Mouse (Mus musculus) heart, adult 9 months (tissue): ENCODE results near the gene Lars2.
A peak's percentile ranks its signal among the peaks of the same experiment; 100 is the strongest.

ENCODE experiments used
- DNase-seq, 2 experiments: peaks; one replicate each; pipeline ENCODE4 v3.0.0; 2022; ENCODE audit warnings: low spot score in 2 of 2

The Lars2 gene

DNA sequence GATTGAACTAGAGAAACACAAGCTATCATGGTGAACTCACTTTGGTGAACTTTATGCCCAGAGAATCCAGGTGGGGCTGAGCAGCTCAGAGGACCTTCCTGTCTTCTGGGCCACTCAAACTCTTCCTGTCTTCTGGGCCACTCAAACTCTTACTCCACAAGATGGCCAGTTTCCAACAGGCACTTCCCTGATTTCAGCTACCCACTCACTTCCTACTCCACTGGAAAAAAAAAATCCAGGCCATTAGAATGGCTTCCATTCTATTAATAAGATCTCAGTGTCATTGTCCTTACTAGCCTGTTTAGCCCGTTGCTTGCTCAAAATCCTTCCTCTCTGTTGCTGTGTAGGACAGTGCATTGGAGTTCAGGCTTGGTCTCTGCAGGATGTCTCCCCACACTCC, 108.8 kb downstream of the Lars2 start:
- peak in 1 of 2 experiments; percentile 41 for DNase-seq

DNA sequence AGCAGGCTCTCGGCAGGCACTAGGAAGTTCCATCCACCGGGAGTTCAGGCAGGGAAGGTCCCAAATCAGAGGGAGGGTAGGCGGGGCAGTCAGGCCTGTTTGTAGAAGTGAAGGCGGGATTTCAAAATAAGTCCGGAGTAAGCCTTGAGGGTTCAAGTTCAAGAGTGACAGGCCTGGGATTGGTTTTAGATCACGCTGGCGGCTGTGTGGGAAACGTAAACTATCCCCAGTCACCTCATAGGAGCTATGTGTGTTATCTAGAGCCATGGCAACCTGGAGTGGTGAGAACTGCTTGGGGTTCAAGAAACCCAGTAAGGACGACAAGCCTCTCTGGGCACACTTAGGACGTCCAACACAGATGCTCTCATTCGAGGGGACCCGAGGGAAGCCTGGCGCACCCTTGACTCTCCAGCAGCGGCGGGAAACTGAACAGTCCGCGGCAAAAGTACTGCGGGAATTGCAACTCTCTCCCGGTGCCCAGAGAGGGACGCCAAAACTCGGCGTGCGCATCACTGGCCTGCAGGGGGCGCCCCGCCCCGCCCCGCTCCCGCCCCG, 111.4 kb downstream of the Lars2 start:
- peak; percentile 57 for DNase-seq

DNA sequence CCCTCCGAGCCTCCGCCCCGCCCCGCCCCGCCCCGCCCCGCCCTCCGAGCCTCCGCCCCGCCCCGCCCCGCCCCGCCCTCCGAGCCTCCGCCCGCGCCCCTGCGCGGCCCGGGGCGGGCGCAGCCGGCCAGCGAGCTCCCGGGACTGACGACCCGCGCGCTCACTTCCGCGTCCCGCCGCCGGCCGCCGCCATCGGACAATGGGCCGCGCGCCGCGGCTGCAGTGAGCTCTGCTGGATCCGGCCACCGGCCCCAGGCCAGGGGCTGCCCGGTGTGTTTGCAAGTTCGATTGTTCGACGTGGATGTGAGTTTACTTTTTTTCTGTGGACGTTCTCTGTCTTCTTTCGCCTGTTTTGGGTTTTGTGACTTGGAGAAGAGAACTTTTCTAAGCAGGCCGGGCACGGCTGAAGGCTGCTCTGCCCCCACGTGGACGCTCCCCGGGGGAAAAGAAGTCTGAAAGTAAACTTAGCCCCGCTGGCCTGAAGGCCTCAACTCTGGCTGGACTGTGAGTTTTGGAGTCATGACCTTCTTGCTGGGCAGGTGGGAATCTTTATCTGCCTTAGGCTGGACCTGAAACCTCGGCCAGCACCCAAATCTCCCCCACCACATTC, 112.0 kb downstream of the Lars2 start, which contains the start of gene Limd1:
Gene Limd1, plus strand, starts transcription at position 121 of the 610 bp plus-strand sequence.
- peak; percentile 81 for DNase-seq

DNA sequence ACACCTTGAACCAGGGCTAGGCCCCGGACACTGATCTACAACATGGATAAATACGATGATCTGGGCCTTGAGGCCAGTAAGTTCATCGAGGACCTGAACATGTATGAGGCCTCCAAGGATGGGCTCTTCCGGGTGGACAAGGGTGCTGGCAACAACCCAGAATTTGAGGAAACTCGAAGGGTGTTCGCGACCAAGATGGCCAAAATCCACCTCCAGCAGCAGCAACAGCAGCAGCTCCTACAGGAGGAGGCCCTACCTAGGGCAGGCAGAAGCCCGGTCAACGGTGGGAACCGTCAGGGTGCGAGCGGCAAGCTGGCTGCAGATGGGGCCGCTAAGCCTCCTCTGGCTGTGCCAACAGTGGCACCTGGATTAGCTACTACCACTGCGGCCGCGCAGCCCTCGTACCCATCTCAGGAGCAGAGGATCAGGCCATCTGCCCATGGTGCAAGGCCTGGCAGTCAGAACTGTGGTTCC, 112.5 kb downstream of the Lars2 start:
- peak in 1 of 2 experiments; percentile 48 for DNase-seq

DNA sequence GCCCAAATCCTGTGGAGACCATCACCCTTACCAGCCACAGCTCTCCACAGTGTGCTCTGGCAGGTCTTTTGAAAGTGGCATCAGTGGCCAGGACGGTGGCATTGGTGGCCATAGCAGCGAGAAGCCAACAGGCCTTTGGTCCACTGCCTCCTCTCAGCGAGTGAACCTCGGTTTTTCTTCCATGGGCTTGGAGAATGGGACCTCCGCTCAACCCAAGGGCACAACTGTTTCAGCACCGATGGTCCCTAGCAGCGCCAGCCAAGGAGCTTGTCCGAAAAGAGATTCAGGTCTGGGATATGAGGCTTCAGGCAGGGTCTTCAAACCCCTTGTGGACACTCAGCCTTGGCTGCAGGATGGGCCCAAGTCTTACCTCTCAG, 113.1 kb downstream of the Lars2 start:
- no peak for DNase-seq

DNA sequence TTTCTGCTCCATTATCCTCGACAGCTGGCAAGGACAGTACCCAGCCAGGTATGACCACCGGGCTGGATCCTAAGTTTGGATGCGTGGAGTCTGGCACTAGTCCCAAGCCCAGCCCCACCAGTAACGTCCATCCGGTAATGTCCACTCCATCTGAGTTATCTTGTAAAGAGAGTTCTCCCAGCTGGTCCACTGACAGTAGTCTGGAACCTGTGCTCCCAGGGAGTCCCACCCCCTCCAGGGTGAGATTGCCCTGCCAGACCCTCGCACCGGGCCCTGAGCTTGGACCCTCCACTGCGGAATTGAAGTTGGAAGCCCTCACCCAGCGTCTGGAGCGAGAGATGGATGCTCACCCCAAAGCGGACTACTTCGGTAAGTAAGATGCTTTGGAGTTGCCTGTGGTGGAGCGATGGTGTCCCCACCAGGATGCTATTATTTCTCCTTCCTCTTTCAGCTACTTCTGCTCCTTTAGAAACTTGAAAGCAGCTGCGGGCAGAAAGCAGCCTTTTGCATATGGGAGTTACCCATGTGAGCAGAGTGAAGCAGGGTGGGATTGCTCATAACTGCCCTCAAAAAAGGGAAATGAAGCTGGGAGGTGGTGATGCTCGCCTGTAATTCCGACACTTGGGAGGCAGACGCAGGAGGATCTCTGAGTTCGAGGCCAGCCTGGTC, 113.7 kb downstream of the Lars2 start:
- peak in 1 of 2 experiments; percentile 54 for DNase-seq

DNA sequence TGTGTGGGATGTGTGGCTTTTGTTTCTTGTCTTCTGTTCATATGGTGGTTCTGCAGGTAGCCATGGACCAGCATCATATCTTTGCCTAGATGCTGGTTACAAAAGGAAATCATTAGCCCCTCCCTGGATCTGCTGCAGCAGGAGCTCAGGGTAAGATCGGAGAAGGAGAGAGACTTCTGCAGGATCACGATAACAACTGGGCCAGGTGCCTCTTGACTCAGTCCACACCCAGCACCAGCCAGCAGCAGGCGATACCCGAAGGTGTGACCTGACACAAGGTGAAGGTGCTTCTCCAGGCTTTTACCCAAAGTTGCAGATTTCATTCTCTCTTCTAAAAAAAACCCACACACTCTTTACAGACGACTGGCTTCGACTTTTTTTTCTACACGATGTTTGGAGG, 114.4 kb downstream of the Lars2 start:
- no peak for DNase-seq

DNA sequence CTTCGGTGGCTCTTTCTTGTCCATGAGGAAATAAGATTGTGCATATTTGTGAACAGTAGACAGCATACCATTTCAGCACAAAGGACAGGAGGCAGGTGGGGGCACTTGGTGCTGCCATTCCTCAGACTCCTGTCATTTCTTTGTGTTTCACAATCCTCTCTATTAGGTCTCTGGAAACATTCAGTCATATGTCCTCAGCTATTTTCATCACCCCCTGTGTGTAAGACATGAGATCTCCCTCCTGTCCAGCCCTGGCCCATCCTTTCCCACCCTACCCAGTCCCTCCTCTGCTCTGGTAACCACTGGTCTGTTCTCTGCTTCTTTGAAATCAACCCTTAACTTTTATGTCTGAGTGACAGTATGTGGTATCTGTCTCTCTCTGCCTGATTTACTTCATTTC, 116.9 kb downstream of the Lars2 start:
- DNase-seq: no peak

DNA sequence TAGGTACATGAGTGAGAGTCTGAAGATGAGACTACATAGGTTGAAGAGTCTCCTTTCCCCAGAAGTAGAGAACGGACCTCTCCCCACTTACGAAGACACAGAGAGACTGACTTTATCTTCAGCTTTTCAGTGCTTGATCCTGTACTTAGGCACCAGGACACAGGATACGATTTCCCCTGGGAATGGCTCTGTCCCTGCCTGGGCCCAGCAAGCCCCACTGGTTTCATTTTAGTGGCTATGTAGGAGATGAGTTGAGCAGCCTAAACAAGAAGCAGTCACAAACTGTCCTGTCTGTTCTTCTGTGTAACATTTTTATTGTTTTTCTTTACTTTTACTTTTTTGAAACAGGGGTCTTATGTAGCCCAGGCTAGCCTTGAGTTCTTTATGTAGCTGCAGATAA, 118.1 kb downstream of the Lars2 start:
- DNase-seq: no peak

DNA sequence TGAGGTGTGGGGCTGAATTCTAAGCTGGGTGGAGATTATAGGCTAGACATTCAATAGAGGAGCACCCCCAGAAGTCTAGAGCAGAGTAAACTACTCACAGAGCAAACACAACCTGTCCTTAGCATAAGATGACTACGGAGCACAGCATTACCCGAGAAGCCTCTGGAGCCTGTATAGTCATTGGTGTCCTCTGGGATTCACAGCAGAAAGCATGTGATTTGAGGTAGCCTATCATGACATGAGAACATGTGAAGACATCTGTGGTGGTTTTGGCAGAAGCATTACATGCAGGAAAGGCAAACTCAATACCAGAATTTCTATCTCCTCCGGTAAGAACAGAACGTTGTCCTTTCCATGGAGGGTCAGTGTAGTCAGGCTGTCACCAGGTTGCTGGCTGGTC, 118.8 kb downstream of the Lars2 start:
- DNase-seq: peak in 1 of 2 experiments; percentile 31

DNA sequence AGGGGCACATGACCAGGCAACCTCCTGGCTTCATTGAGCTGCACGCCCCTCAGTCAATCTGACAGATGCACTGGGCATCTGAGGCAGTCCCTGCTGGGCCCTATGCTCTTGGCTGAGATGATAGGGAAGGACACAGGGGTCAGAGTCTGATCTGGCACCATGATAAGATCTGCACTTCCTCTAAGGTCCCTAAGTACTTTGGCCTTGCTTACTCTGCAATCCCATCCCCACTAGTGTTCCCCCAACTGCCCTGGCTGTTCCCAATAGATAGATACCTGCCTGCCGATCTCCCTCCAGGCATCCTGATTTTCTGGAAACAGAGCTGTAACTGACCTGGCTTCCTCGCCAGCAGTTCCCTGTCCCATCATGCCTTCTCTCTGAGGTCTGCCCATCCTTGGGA, 119.9 kb downstream of the Lars2 start:
- no peak for DNase-seq

DNA sequence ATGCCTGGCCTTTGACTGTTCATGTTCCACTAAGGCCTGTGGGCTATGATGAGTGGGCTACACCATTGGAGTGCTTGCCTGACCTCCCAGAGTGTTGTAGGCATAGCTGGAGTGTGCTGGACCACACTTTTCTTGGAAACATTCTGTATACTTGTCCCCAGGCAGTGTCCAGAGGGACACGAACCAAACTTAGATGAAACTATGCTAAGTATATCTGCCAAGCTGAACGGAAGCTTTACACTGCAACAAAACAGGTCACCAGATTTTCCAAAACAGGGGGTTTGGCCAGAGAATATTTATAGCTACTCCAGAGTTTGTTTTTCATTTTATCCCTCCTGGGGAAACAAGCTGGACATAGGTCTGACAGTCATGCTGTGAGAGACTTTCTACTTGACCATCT, 122.3 kb downstream of the Lars2 start:
- DNase-seq: peak in 1 of 2 experiments; percentile 64

DNA sequence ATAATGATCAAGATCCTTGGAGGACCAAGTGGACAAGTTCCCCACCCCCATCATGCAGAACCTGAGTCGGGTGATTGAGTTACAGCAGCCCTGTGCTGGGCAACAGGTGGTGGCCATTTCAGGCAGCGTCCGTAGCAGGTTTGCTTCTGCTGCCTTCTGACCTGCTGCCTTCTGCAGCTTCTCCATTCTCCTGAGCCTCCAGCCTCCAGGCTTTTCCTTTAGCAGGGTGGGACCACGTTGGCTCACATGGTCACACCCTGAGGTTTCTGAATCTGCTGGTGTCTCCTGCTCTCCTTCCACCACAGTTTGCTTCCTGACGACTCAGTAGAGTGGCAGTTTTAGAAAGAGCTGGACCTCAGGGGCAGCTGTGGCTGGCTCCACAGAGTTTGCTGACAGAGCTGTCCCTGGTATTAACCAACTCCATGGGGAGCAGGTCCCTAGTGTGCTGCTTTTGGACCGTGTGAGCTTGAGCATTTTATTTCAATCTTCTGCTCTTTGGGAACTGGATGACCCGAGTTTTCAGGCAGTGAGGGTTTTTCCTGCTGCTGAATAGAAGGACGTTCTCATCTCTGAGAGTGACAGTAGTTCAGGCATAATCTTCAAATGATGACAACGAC, 123.1 kb downstream of the Lars2 start:
- DNase-seq: peak in 1 of 2 experiments; percentile 40

DNA sequence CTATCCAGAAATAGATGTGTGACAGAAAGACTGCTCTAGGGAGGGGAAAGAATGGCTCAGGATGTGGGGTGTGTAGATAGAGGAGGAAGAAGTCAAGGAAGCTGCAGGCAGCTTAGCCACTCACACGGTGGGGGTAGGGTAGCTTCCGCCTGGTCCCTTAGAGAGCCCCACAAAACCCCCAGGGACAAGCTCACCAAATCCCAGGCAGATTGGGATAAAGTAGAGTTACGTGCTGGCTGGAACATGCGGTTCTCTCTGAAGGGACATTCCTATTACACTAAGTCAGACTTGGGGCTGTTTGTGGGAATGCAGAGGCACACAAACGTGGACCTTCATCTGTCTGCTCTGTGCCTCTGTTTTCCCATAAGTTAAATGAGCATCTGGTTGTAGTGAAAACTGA, 124.2 kb downstream of the Lars2 start:
- DNase-seq: peak; percentile 68 to 78

DNA sequence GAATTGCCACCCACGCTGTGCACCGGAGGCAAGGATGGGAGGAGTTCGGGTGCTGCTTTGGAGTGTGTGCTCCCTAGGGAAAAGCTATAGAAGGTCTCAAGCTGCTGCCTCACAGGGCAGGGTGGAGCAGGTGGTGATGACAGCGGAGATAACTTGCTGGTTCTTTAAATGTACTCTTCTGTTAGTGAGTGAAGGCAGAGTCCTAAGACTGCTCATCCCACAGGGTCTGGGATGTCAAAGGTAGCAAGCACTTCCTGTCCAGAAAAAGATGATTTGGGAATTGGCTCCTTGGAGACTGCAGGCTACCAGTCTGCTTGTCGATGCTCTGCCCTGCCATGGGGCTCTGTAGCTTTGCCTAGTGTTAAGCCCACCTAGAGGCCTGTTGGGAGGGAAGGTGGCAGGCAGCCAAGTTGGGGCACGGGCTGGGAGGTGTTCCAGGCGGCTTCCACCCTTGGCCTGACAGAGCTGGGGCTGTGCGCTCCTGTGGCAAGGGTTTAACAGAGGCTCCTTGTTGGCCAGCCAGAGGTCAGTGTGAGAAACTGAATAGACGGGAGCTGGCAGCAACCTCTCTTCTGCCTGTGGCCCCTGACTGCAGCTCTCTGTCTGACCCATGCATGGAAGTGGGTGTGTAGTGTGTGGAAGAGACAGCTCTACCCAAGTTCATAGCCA, 125.3 kb downstream of the Lars2 start:
- DNase-seq: peak in 1 of 2 experiments; percentile 42

DNA sequence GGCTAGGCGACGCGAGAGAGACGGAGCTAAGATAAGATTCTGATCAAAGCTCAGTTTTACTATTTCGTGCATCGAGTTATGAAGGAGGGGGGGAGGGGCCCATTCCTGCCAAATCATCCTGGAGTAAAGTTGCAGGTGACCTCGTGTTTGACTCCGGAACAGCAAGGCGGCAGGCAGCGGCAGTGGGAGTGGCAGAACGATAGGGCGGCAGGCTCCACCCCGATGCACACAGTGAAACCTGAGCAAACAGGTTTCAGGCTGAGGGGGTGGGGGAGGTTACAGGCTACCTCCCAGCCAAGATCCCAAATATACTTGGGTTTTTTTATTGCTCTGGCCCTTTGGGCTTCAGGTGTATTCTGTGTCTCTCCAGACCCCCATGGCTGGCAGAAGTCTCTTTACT, 129.9 kb downstream of the Lars2 start:
- DNase-seq: no peak

DNA sequence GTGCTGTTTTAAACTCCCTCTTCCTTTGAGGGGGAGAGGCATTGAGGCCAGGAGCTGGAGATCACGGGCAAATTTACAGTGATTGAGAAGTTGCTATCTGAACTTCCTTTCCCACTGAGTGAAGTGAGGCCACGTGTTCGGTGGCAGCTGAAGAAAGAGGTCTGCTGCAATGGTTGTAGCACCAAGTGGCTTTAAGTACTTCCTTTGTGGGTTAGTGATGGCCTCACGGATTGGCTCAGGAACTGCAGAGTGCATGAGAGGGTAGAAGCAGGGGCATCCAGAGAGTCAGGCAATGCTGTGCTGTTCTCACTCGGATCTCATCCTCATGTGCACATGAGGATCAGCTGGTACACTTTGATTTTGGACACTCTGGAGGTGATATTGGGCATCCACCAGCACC, 131.2 kb downstream of the Lars2 start:
- no peak for DNase-seq

DNA sequence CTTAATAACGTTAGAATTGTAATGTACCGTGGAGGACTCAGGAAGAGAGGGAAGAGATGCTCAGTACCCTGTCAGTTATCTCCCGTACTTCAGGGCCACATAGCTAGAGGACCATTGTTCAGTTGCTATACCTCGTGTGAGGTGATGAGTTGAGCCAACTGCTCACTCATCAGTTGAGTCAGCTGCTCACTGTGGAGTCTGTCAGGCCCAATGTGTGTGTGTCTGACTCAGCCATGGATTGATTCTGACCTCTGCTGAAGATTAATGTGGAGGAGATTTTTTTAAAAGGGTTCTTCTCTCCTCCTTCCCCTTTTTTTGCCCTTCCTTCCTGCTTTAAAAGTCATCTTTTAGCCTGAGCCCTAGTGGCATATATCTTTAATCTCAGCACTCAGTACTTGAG, 133.8 kb downstream of the Lars2 start:
- DNase-seq: no peak

DNA sequence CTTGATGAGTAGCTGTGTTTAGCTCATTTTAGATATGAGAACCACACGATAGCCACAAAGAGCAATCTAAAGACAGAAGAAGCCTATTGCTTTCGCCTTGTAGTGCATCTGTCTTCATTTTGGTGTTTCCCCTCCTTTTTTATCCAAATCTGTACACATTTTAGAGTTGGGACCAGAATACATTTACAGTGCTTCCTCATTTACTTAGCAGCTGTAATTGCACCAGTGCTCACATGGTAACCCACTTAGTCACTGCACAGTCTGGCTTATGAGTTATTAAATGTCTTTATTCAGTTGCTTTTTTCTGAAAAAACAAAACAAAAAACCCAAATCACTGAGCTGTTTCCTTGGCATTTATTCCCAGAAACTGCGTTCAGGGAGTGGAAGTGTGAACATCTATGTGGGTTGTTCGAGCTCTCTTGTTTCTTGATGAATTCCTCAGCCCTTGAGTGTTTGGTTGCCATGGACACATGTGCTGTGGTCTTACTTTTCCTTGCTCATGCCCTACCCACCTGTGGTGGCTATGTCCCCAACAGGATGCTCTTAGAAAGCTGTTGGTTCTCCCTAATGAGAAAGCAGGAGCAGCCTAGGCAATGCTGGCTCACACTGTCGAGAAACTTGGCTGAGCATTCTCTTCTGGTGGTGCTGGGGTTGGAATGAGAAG, 136.6 kb downstream of the Lars2 start:
- DNase-seq: no peak

DNA sequence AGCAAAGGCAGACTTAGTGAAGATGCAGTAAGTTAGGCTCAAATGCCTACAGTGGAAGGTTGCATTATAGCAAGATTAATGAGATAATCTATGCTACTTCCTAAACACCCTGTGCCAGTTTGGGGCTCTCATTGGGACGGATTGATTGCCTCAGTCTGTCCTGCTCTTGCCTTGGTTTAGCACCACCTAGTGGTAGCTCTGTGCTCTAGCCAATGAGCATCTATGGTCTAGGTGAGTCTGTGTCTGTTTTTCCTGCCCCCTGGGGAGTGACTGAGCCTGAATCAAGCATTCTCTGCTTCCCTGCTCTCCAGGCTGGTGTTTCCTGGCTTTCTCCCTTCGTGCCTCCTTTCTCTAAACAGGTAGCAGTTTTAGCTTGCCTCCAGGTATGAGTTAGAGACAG, 137.6 kb downstream of the Lars2 start:
- peak; percentile 41 to 60 for DNase-seq

DNA sequence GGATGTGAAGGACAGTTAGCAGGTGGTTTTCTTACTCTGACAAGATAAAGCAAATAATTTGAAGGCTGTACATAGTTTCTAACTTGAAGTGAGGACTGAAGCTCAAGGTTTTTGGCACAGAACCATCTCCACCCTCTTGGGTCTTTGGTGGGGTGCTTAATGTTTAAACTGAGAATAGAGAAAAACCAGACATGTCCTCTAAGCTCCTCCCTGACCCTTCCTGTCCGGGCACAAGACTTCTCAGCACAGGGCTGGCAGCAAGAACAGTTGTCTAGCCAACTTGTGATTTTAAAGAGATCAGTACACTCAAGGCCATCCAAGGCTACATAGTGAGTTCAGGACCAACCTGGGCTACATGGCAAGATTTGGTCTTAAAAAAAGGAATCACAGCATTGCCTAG, 138.9 kb downstream of the Lars2 start:
- DNase-seq: no peak
